Mouse (Mus musculus) kidney, adult 8-10 months (tissue): Measurements from ENCODE around the gene Srms.

Source experiments
- DNase-seq, 2 experiments: peaks; one replicate each; pipeline ENCODE4 v3.0.0; 2022

Srms gene

GRCm38 (mm10) chr2:181159771-181160170, 53.2 kb downstream of the Srms start:
- no peak for DNase-seq

DNA sequence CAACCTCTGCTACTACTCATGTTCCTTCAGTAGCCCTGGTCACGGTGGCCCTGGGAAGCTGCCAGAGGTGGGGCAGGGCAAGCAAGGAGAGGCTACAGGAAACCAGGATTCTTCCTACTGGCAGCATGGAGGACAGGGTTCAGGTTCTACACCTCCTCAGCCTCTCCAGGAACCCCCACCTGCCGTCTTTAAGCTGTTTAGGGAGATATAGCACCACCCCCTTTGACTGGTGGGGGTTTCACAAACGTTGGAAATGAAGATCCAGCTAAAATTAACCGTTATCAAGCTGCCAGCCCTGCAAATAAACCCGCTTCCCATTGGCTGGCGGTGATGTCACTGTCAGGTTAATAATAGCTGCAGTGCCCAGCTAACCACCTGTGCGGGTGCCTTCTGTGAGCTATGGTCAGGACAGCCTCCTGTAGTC, 53.9 kb downstream of the Srms start:
- DNase-seq = no peak

DNA sequence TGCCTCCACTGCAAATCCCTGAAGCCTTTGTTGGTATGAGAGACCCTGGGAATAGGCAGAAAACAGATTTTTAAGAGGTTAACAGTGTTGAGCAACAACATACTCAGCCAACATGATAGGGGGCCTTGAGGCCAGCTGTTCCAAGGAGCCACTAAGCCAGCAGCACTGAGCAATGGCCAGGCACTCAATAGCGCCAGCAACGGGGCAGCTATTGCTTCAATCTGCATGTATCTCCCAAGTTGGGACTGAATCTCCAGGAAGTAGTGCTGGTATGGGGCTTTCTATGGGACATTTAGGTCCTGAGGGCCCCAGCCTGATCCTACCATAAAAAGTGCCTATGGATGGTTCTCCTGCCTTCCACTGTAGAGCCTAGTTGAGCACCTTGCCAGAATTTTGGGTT, 54.5 kb downstream of the Srms start:
- DNase-seq = no peak

GRCm38 (mm10) chr2:181157716-181158302, 55.2 kb downstream of the Srms start:
- DNase-seq = no peak

DNA sequence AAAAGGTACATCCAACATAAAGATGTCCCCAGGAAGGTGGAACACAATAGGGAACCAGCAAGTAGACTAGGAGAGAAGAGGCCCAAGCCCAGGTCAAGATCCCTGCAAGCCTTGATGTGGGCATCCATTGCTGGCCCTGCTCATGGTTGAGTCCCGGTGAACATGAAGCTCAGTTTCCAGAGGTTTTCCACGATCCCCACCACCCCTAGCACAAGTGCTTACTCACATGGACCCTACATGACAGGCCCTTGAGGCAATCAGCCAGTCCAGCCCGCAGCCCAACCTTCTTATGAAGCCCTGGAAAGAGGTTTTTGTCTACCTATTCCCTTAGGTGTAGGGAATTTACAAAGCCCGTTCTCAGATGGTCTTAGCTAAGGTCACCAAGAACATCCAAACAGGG, 55.8 kb downstream of the Srms start:
- DNase-seq = no peak

- no peak for DNase-seq
These were observed 56.5 kb downstream of the Srms start, which contains the start of gene Eef1a2 for GRCm38 (mm10) chr2:181156248-181157121. Gene Eef1a2, minus strand, starts transcription at chr2:181157014.

- DNase-seq = no peak
These were observed 57.2 kb downstream of the Srms start for GRCm38 (mm10) chr2:181155801-181156200.
